Mouse (Mus musculus) heart, adult 2 months (tissue): ENCODE data around the gene Mum1.

Source experiments
- EP300 ChIP-seq: fragments of 200-500 bp; IDR thresholded peaks from 2 replicates; pipeline ENCODE4 v1.6.1; 2011; ENCODE audit warnings: low read depth, low read length, control low read depth; ENCODE audit not compliant: insufficient read depth
- POLR2A ChIP-seq: fragments of 200-500 bp; IDR thresholded peaks from 2 replicates; pipeline ENCODE4 v1.6.1; 2011; ENCODE audit warnings: mild to moderate bottlenecking, low read depth, low read length, control low read depth; ENCODE audit not compliant: insufficient read depth

- TF ChIP-seq POLR2A (no peak), EP300 (no peak)
Observed at GRCm38 (mm10) chr10:80250059-80250458, 23.8 kb downstream of the Mum1 start.
